Mouse (Mus musculus): ENCODE data around the gene Dpm2. TPM values are rescaled to one million over a fixed set of nuclear protein-coding genes. Genes with fewer than 3 reads are reported as not detected.

Dpm2 gene
- polyA plus RNA-seq, 1 experiment, result 116 TPM

GRCm38 (mm10) chr2:32617601-32618000 is 46.9 kb downstream of the Dpm2 start:
- DNase-seq, result no peak
- TF ChIP-seq CTCF (IDR thresholded peaks at IDR 0.05; ENCODE audit: insufficient read depth, low read length) (peak; percentile 23; the same call in 1 of the 2 replicates), POLR2A (IDR thresholded peaks at IDR 0.05; ENCODE audit: borderline replicate concordance, extremely low read depth, low read depth, low read length) (no peak)
- Histone ChIP-seq H3K4me1 (ENCODE audit: control insufficient read depth, insufficient read depth, low read length) (peaks cover 8% of the 10 kb centered on the region), H3K4me3 (replicated peaks; ENCODE audit: extremely low read depth, low read depth, low read length) (no peak overlapping the region)
- 89% methylated on average over 4 of the region's 4 CpGs for WGBS

GRCm38 (mm10) chr2:32618051-32618450 is 47.4 kb downstream of the Dpm2 start:
- WGBS, result 84% methylated on average over 9 of the region's 9 CpGs
- peaks cover 8% of the 10 kb centered on the region for H3K4me1 ChIP-seq (ENCODE audit: control insufficient read depth, insufficient read depth, low read length)
- no peak for DNase-seq

GRCm38 (mm10) chr2:32620682-32621516 is 50.2 kb downstream of the Dpm2 start:
- no peak overlapping the region for H3K4me3 ChIP-seq (replicated peaks; ENCODE audit: extremely low read depth, low read depth, low read length)
- TF ChIP-seq POLR2A (IDR thresholded peaks at IDR 0.05; ENCODE audit: borderline replicate concordance, extremely low read depth, low read depth, low read length), result no peak
- TF ChIP-seq CTCF (IDR thresholded peaks at IDR 0.05; ENCODE audit: insufficient read depth, low read length), result no peak
- H3K4me1 ChIP-seq (ENCODE audit: control insufficient read depth, insufficient read depth, low read length), result peaks cover 17% of the 10 kb centered on the region
- 38% methylated on average over 4 of the region's 4 CpGs for WGBS
- no peak for DNase-seq

More at GRCm38 (mm10) chr2:32618051-32618450, 47.4 kb downstream of the Dpm2 start:
- TF ChIP-seq CTCF (IDR thresholded peaks at IDR 0.05; ENCODE audit: insufficient read depth, low read length), result no peak
- no peak overlapping the region for H3K4me3 ChIP-seq (replicated peaks; ENCODE audit: extremely low read depth, low read depth, low read length)

GRCm38 (mm10) chr2:32621517-32621859 is 50.8 kb downstream of the Dpm2 start, which contains the start of gene Ak1:
Gene Ak1 (plus strand): TSS chr2:32621758.
- 18% methylated on average over 7 of the region's 7 CpGs for WGBS
- DNase-seq, result no peak
- TF ChIP-seq CTCF (IDR thresholded peaks at IDR 0.05; ENCODE audit: insufficient read depth, low read length), result no peak
- TF ChIP-seq POLR2A (IDR thresholded peaks at IDR 0.05; ENCODE audit: borderline replicate concordance, extremely low read depth, low read depth, low read length), result no peak
- H3K4me3 ChIP-seq (replicated peaks; ENCODE audit: extremely low read depth, low read depth, low read length), result no peak within 1 kb of the TSS
- H3K4me1 ChIP-seq (ENCODE audit: control insufficient read depth, insufficient read depth, low read length), result peaks cover 17% of the 10 kb centered on the region

Other genes with a start within 250 kb of the Dpm2 start
- 237 and 245 TPM in 2 replicates for gene Ciz1, start 218.5 kb upstream of the Dpm2 start, polyA plus RNA-seq (2012; rRNA removed)
- gene Dnm1, start 217.5 kb upstream of the Dpm2 start, polyA plus RNA-seq (2012; rRNA removed), result 44.0 and 60.3 TPM in 2 replicates
- 170 and 173 TPM in 2 replicates for gene 1110008P14Rik, start 188.9 kb upstream of the Dpm2 start, polyA plus RNA-seq (2012; rRNA removed)
- 193 and 242 TPM in 2 replicates for gene Lcn2, start 182.6 kb upstream of the Dpm2 start, polyA plus RNA-seq (2012; rRNA removed)
- gene Ptges2, start 175.0 kb upstream of the Dpm2 start, polyA plus RNA-seq (2012; rRNA removed), result 14.7 and 23.8 TPM in 2 replicates
- 5.1 and 5.5 TPM in 2 replicates for gene Naif1, start 120.4 kb upstream of the Dpm2 start, polyA plus RNA-seq (2012; rRNA removed)
- gene Slc25a25, start 119.4 kb upstream of the Dpm2 start, polyA plus RNA-seq (2012; rRNA removed), result 19.9 and 21.9 TPM in 2 replicates
- gene Fam102a, start 35.5 kb upstream of the Dpm2 start, polyA plus RNA-seq (2012; rRNA removed), result 23.7 and 24.0 TPM in 2 replicates
- gene Pip5kl1, start 3.9 kb downstream of the Dpm2 start, polyA plus RNA-seq (2012; rRNA removed), result 0.12 and 0.55 TPM in 2 replicates
- gene 9430097D07Rik, start 4.8 kb downstream of the Dpm2 start, polyA plus RNA-seq (2012; rRNA removed), result not detected in 2 replicates
- gene St6galnac4, start 16.2 kb downstream of the Dpm2 start, polyA plus RNA-seq (2012; rRNA removed), result 39.5 and 40.4 TPM in 2 replicates
- 59.0 and 59.8 TPM in 2 replicates for gene St6galnac6, start 28.9 kb downstream of the Dpm2 start, polyA plus RNA-seq (2012; rRNA removed)
- gene Ak1, start 50.9 kb downstream of the Dpm2 start, polyA plus RNA-seq (2012; rRNA removed), result 27.6 and 65.9 TPM in 2 replicates
- 713 and 858 TPM in 2 replicates for gene Eng, start 75.7 kb downstream of the Dpm2 start, polyA plus RNA-seq (2012; rRNA removed)
- 42.1 and 42.3 TPM in 2 replicates for gene Fpgs, start 133.3 kb downstream of the Dpm2 start, polyA plus RNA-seq (2012; rRNA removed)
- 103 and 137 TPM in 2 replicates for gene Cdk9, start 142.2 kb downstream of the Dpm2 start, polyA plus RNA-seq (2012; rRNA removed)
- 167 and 260 TPM in 2 replicates for gene Sh2d3c, start 150.2 kb downstream of the Dpm2 start, polyA plus RNA-seq (2012; rRNA removed)
- gene 6330409D20Rik, start 170.2 kb downstream of the Dpm2 start, polyA plus RNA-seq (2012; rRNA removed), result 0.18 and 0.41 TPM in 2 replicates
- gene Tor2a, start 186.4 kb downstream of the Dpm2 start, polyA plus RNA-seq (2012; rRNA removed), result 65.3 and 67.8 TPM in 2 replicates
- 9.7 and 12.0 TPM in 2 replicates for gene Ttc16, start 204.8 kb downstream of the Dpm2 start, polyA plus RNA-seq (2012; rRNA removed)
- 5.6 and 10.7 TPM in 2 replicates for gene Ptrh1, start 204.9 kb downstream of the Dpm2 start, polyA plus RNA-seq (2012; rRNA removed)
- 2.1 and 2.4 TPM in 2 replicates for gene Cfap157, start 213.6 kb downstream of the Dpm2 start, polyA plus RNA-seq (2012; rRNA removed)

Data from lung, adult 2 months (tissue).